Comparison of ENCODE assay signal across 8 mouse cellular contexts in the genomic region with DNA sequence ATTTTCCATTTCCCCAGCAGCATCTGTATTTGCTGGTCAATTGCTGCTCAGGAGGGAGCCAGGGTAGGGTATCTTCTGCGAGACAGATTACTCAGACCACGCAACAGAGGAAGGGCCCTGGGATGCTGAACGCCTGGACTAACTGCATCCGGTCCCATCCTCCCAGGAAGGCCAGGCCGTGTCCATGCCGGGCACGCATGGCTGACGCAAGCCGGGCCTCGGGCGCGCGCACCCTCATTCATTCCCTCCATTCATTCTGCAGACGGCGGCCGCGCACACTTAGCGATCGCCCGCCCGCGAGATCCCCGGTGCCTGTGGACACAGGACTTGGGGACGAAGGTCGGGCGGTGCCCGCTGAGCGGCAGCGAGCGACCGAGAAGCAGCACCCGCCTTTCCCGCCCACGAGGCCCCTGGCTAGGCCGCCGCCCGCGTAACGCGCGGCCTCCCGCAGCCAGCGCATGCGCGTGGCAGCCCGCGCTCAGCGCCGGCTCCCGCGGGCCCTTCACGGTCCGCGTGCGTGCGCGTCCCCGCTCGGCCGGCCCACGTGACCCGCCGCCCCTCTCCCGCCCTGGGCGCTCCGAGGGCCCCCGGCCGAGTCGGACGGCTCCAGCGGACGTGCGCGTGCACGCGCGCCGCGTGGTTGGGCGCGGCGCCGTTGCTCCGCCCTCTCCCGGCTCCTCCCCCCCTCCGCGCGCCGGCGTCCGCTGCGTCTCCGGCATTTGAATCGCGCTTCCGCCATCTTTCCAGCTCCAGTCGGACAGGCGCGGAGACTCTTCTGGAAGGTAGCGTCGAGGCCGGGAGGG. TPM values are rescaled to one million over a fixed set of nuclear protein-coding genes. Genes with fewer than 3 reads are reported as not detected.
A peak's percentile ranks its signal among the peaks of the same experiment; 100 is the strongest.
DNase-seq lines count a peak whose midpoint lies in the region; ATAC-seq and TF ChIP-seq lines count a peak whose summit lies in the region.

A gene (plus strand): TSS at position 573 of the 803 bp plus-strand sequence.

- H3K4me3 ChIP-seq in G1E (ENCODE audit: low read depth, low read length): peak within 1 kb of the TSS; percentile 95
- H3K4me3 ChIP-seq in forebrain, postnatal 0 days (ENCODE audit: low read depth, low read length): peak within 1 kb of the TSS; percentile 66
- H3K4me3 ChIP-seq in lung, embryonic 15.5 days: peak within 1 kb of the TSS; percentile 96

- no peak for TF ChIP-seq CTCF in G1E (IDR thresholded peaks at IDR 0.05; ENCODE audit: low read depth, low read length)
- no peak for TF ChIP-seq CTCF in forebrain, postnatal 0 days (IDR thresholded peaks at IDR 0.05; ENCODE audit: low read depth)

- H3K4me2 ChIP-seq in forebrain, postnatal 0 days (ENCODE audit: low read depth): peak within 1 kb of the TSS; percentile 79
- H3K4me2 ChIP-seq in lung, embryonic 15.5 days: peak within 1 kb of the TSS; percentile 71

- no peaks in the 10 kb centered on the region for H3K9me3 ChIP-seq in G1E (replicated peaks)
- no peaks in the 10 kb centered on the region for H3K9me3 ChIP-seq in forebrain, postnatal 0 days (ENCODE audit: low read length)
- no peaks in the 10 kb centered on the region for H3K9me3 ChIP-seq in lung, embryonic 15.5 days

- H3K36me3 ChIP-seq in G1E (replicated peaks): peaks cover 24% of the 10 kb centered on the region
- H3K36me3 ChIP-seq in forebrain, postnatal 0 days (ENCODE audit: insufficient read depth): peaks cover 14% of the 10 kb centered on the region
- H3K36me3 ChIP-seq in lung, embryonic 15.5 days: peaks cover 16% of the 10 kb centered on the region

- DNase-seq in G1E (ENCODE audit: low spot score): peak; percentile 98
- DNase-seq in cerebellum, adult 18-20 months: peak; percentile 92 to 99
- peak; percentile 100 for DNase-seq in forebrain, postnatal 0 days
- peak; percentile 96 for DNase-seq in heart, postnatal 4 days
- DNase-seq in layer of hippocampus, adult 8-10 months (ENCODE audit: low spot score in 2 of 2): peak; percentile 88 to 93
- DNase-seq in ovary, adult 18-20 months (ENCODE audit: low spot score): peak; percentile 93
- peak; percentile 98 for DNase-seq in thymus, postnatal 0 days (ENCODE audit: low spot score)

- no peaks in the 10 kb centered on the region for H3K27me3 ChIP-seq in G1E (ENCODE audit: insufficient read depth, low read length)
- H3K27me3 ChIP-seq in forebrain, postnatal 0 days (ENCODE audit: insufficient read depth, low read length): no peaks in the 10 kb centered on the region
- H3K27me3 ChIP-seq in lung, embryonic 15.5 days: no peaks in the 10 kb centered on the region

- 2% methylated on average over 90 of the region's 102 CpGs for WGBS in forebrain, postnatal 0 days
- under 1% methylated on average over 85 of the region's 102 CpGs for WGBS in lung, embryonic 15.5 days

- H3K9ac ChIP-seq in forebrain, postnatal 0 days: peak within 1 kb of the TSS; percentile 82
- H3K9ac ChIP-seq in lung, embryonic 15.5 days: peak within 1 kb of the TSS; percentile 95

- ATAC-seq in G1E (ENCODE audit: extremely low read depth, insufficient number of reproducible peaks, low FRiP score, poor library complexity, severe bottlenecking): peak; percentile 77
- ATAC-seq in forebrain, postnatal 0 days: peak; percentile 95
- ATAC-seq in lung, embryonic 15.5 days (ENCODE audit: borderline replicate concordance, extremely low read depth, low FRiP score, low TSS enrichment): peak; percentile 95

- H3K4me1 ChIP-seq in G1E (ENCODE audit: insufficient read depth, low read depth, low read length): peaks cover 23% of the 10 kb centered on the region
- peaks cover 11% of the 10 kb centered on the region for H3K4me1 ChIP-seq in forebrain, postnatal 0 days (ENCODE audit: insufficient read depth)
- peaks cover 16% of the 10 kb centered on the region for H3K4me1 ChIP-seq in lung, embryonic 15.5 days

- H3K27ac ChIP-seq in forebrain, postnatal 0 days (ENCODE audit: low read depth, low read length): peak within 1 kb of the TSS; percentile 98
- H3K27ac ChIP-seq in lung, embryonic 15.5 days: peak within 1 kb of the TSS; percentile 98

RNA-seq across cellular contexts. Expression of the gene that starts here (rescaled TPM):
- total RNA-seq in G1E (2014; fragmentation: Nextera tagmentation) (161 and 173 TPM in 2 replicates), G1E (2017) (481 and 750 TPM in 2 replicates)
- polyA plus RNA-seq in G1E (2012): 5,187 and 6,161 TPM in 2 replicates
- 258 and 312 TPM in 2 replicates for total RNA-seq in forebrain, postnatal 0 days (2014; rRNA removed)
- 330 and 336 TPM in 2 replicates for polyA plus RNA-seq in forebrain, postnatal 0 days (2015; fragmentation: Nextera tagmentation; extraction: Ambion mirVana)
- 100 to 1,000 TPM; 192 to 200 TPM for total RNA-seq in heart, postnatal 4 days (2021)
- 100 to 1,000 TPM; 159 to 183 (median 167) TPM for total RNA-seq in layer of hippocampus, adult 8-10 months (2022)
- 634 and 683 TPM in 2 replicates for polyA plus RNA-seq in lung, embryonic 15.5 days (2015; fragmentation: Nextera tagmentation; extraction: Ambion mirVana)
- polyA plus RNA-seq in thymus, postnatal 0 days (2015; fragmentation: Nextera tagmentation; extraction: Ambion mirVana): 586 and 661 TPM in 2 replicates

Comparison
In these comparisons a context has a peak if more than half of its experiments do, and no peak if none do; other contexts are left out.
1. Peak in every context shown above with its lines: DNase-seq, ATAC-seq, H3K4me3 ChIP-seq and H3K27ac ChIP-seq.